Mouse (Mus musculus) CH12.LX (cell line): ENCODE measurements around the gene Slc9a2. TPM values are rescaled to one million over a fixed set of nuclear protein-coding genes. Genes with fewer than 3 reads are reported as not detected.

Source experiments
- DNase-seq: peaks from one replicate; pipeline ENCODE4 v3.0.0-alpha.2; 2013; ENCODE audit errors: extremely low read depth
- H3K27ac ChIP-seq: 2 replicates; pipeline ENCODE4 v1.5.1; 2012; ENCODE audit warnings: low read depth, mild to moderate bottlenecking, control low read depth, moderate library complexity; ENCODE audit not compliant: insufficient read depth
- H3K27me3 ChIP-seq: replicated peaks from 2 replicates; pipeline ENCODE3; 2012; ENCODE audit warnings: inconsistent platforms
- H3K36me3 ChIP-seq, 2 experiments: replicated peaks in 1 of 2; 2 replicates each; pipeline versions ENCODE3 to v1.6.1; 2012; ENCODE audit warnings: inconsistent platforms in 1 of 2, low read length in 1 of 2, mild to moderate bottlenecking in 1 of 2, mixed read lengths in 1 of 2, moderate library complexity in 1 of 2; ENCODE audit not compliant: control insufficient read depth in 1 of 2, insufficient read depth in 1 of 2
- H3K4me1 ChIP-seq, 2 experiments: 2 replicates each; pipeline ENCODE4 v1.6.1; 2012; ENCODE audit warnings: inconsistent platforms in 1 of 2, moderate library complexity in 1 of 2; ENCODE audit not compliant: insufficient read depth in 2 of 2, control insufficient read depth in 1 of 2
- H3K4me2 ChIP-seq: 2 replicates; pipeline ENCODE4 v1.6.1; 2012; ENCODE audit warnings: low read depth, mild to moderate bottlenecking, control low read depth; ENCODE audit not compliant: poor library complexity, insufficient read depth, severe bottlenecking
- H3K4me3 ChIP-seq, 3 experiments: fragments of 150-350 bp in 1 of 3; sonication (generic) in 1 of 3; replicated peaks in 1 of 3; 2 replicates each; pipeline versions ENCODE3 to v1.5.1; 2011 to 2012; ENCODE audit warnings: low read depth in 2 of 3, low read length in 2 of 3, mild to moderate bottlenecking in 2 of 3, moderate library complexity in 2 of 3, control low read depth in 1 of 3, improper control_type of control experiment in 1 of 3, inconsistent platforms in 1 of 3, mixed read lengths in 1 of 3; ENCODE audit not compliant: poor library complexity in 1 of 3
- H3K79me2 ChIP-seq: replicated peaks from 2 replicates; pipeline ENCODE4 v1.6.1; 2012; ENCODE audit warnings: mild to moderate bottlenecking, moderate library complexity; ENCODE audit not compliant: control insufficient read depth, poor library complexity, insufficient read depth, severe bottlenecking; ENCODE audit errors: extremely low read depth
- H3K9ac ChIP-seq: 2 replicates; pipeline ENCODE4 v1.6.1; 2012; ENCODE audit warnings: low read depth, mild to moderate bottlenecking, control low read depth, moderate library complexity; ENCODE audit not compliant: insufficient read depth
- H3K9me3 ChIP-seq: replicated peaks from 2 replicates; pipeline ENCODE3; 2012; ENCODE audit warnings: low read length, inconsistent platforms, mixed read lengths
- BHLHE40 ChIP-seq: IDR thresholded peaks from 2 replicates; pipeline ENCODE4 v1.6.1; 2011; ENCODE audit warnings: mild to moderate bottlenecking, low read depth, low read length, improper control_type of control experiment
- CHD1 ChIP-seq: IDR thresholded peaks from 2 replicates; pipeline ENCODE4 v1.6.1; 2012; ENCODE audit warnings: low read depth, low read length, improper control_type of control experiment, inconsistent platforms
- E2F4 ChIP-seq: IDR thresholded peaks from 2 replicates; pipeline ENCODE4 v1.6.1; 2011; ENCODE audit warnings: low read depth, low read length, improper control_type of control experiment; ENCODE audit not compliant: insufficient replicate concordance
- EP300 ChIP-seq: IDR thresholded peaks from 2 replicates; pipeline ENCODE4 v1.6.1; 2011; ENCODE audit warnings: low read length, improper control_type of control experiment
- ETS1 ChIP-seq: conservative IDR thresholded peaks from 2 replicates; pipeline ENCODE4 v1.6.1; 2012; ENCODE audit warnings: low read depth, mild to moderate bottlenecking, inconsistent platforms, low read length, improper control_type of control experiment, moderate library complexity
- HCFC1 ChIP-seq: IDR thresholded peaks from 2 replicates; pipeline ENCODE4 v1.6.1; 2012; ENCODE audit warnings: low read depth, mild to moderate bottlenecking, inconsistent platforms, low read length, improper control_type of control experiment
- IRF4 ChIP-seq: IDR thresholded peaks from 2 replicates; pipeline ENCODE4 v1.6.1; 2014; ENCODE audit warnings: low read depth, mild to moderate bottlenecking, inconsistent platforms, low read length, improper control_type of control experiment
- JUN ChIP-seq: IDR thresholded peaks from 2 replicates; pipeline ENCODE4 v1.6.1; 2011; ENCODE audit warnings: low read depth, mild to moderate bottlenecking, low read length, improper control_type of control experiment, moderate library complexity; ENCODE audit not compliant: insufficient read depth
- JUND ChIP-seq: conservative IDR thresholded peaks from 2 replicates; pipeline ENCODE4 v1.6.1; 2011; ENCODE audit warnings: low read depth, low read length, improper control_type of control experiment
- KAT2A ChIP-seq: IDR thresholded peaks from 2 replicates; pipeline ENCODE4 v1.6.1; 2012; ENCODE audit warnings: low read length, improper control_type of control experiment, inconsistent platforms; ENCODE audit not compliant: insufficient replicate concordance
- MAFK ChIP-seq: IDR thresholded peaks from 2 replicates; pipeline ENCODE4 v1.6.1; 2011; ENCODE audit warnings: low read length, improper control_type of control experiment; ENCODE audit not compliant: insufficient replicate concordance
- MAX ChIP-seq: IDR thresholded peaks from 2 replicates; pipeline ENCODE4 v1.6.1; 2011; ENCODE audit warnings: low read length, improper control_type of control experiment
- MAZ ChIP-seq: IDR thresholded peaks from 2 replicates; pipeline ENCODE4 v1.6.1; 2012; ENCODE audit warnings: low read depth, mild to moderate bottlenecking, inconsistent platforms, low read length, improper control_type of control experiment, moderate library complexity
- MEF2A ChIP-seq: IDR thresholded peaks from 2 replicates; pipeline ENCODE4 v1.6.1; 2014; ENCODE audit warnings: low read depth, mild to moderate bottlenecking, inconsistent platforms, low read length, improper control_type of control experiment, borderline replicate concordance
- MXI1 ChIP-seq: IDR thresholded peaks from 2 replicates; pipeline ENCODE4 v1.6.1; 2011; ENCODE audit warnings: mild to moderate bottlenecking, low read depth, low read length, improper control_type of control experiment
- PAX5 ChIP-seq: IDR thresholded peaks from 2 replicates; pipeline ENCODE4 v1.6.1; 2012; ENCODE audit warnings: low read length, inconsistent platforms, mixed read lengths
- POLR2A ChIP-seq: IDR thresholded peaks from 2 replicates; pipeline ENCODE4 v1.6.1; 2011; ENCODE audit warnings: low read depth, mild to moderate bottlenecking, improper control_type of control experiment, low read length
- POLR2AphosphoS2 ChIP-seq: IDR thresholded peaks from 2 replicates; pipeline ENCODE4 v1.6.1; 2011; ENCODE audit warnings: low read depth, low read length, improper control_type of control experiment
- RAD21 ChIP-seq: IDR thresholded peaks from 2 replicates; pipeline ENCODE4 v1.6.1; 2011; ENCODE audit warnings: low read depth, mild to moderate bottlenecking, low read length, improper control_type of control experiment, moderate library complexity
- SIN3A ChIP-seq: IDR thresholded peaks from 2 replicates; pipeline ENCODE4 v1.6.1; 2012; ENCODE audit warnings: low read length, improper control_type of control experiment, inconsistent platforms
- TBP ChIP-seq: conservative IDR thresholded peaks from 2 replicates; pipeline ENCODE4 v1.6.1; 2011; ENCODE audit warnings: low read depth, low read length, improper control_type of control experiment
- TCF12 ChIP-seq: IDR thresholded peaks from 2 replicates; pipeline ENCODE4 v1.6.1; 2014; ENCODE audit warnings: low read depth, mild to moderate bottlenecking, inconsistent platforms, low read length, improper control_type of control experiment
- USF1 ChIP-seq: IDR thresholded peaks from 2 replicates; pipeline ENCODE4 v1.6.1; 2014; ENCODE audit warnings: low read depth, mild to moderate bottlenecking, inconsistent platforms, low read length, improper control_type of control experiment
- USF2 ChIP-seq: conservative IDR thresholded peaks from 2 replicates; pipeline ENCODE4 v1.6.1; 2011; ENCODE audit warnings: low read depth, low read length, improper control_type of control experiment
- ZC3H11A ChIP-seq: IDR thresholded peaks from 2 replicates; pipeline ENCODE4 v1.6.1; 2012; ENCODE audit warnings: low read depth, mild to moderate bottlenecking, inconsistent platforms, low read length, improper control_type of control experiment
- ZKSCAN1 ChIP-seq: IDR thresholded peaks from 2 replicates; pipeline ENCODE4 v1.6.1; 2012; ENCODE audit warnings: low read depth, inconsistent platforms, low read length, improper control_type of control experiment, borderline replicate concordance
- ZMIZ1 ChIP-seq: IDR thresholded peaks from 2 replicates; pipeline ENCODE4 v1.6.1; 2012; ENCODE audit warnings: low read depth, mild to moderate bottlenecking, inconsistent platforms, low read length, improper control_type of control experiment
- dilution Hi-C: fragments of 300-500 bp; cut with MboI; formaldehyde crosslinking; loops from 2 replicates; pipeline ENCODE4 v1.14.3; 2020; ENCODE audit warnings: low sequenced_read_pairs; ENCODE audit not compliant: extremely low pct_unique_long_range_greater_than_20kb, extremely low pct_ligation_motif_present
- in situ Hi-C: fragments of 300-500 bp; cut with MboI; formaldehyde crosslinking; loops from 3 replicates; pipeline ENCODE4 v1.14.3; 2019; ENCODE audit warnings: low sequenced_read_pairs, low pct_ligation_motif_present, low pct_unique_long_range_greater_than_20kb, mixed read lengths
- polyA plus RNA-seq: library from polyadenylated mRNA; unstranded; fragments of >175 nt; gene quantifications from 2 replicates; pipeline ENCODE4 v1.2.1, GENCODE M21; 2012; ENCODE audit warnings: low read depth; ENCODE audit not compliant: insufficient read length
- total RNA-seq, 2 experiments: library from RNA; depleted of rRNA; stranded (reverse); fragments of 300-350 nt in 1 of 2; fragments of >200 nt in 1 of 2; gene quantifications; 2 replicates each; pipeline ENCODE4 v1.2.3; 2012 to 2014

The Slc9a2 gene
- total and polyA plus RNA-seq, 3 experiments: not detected

DNA sequence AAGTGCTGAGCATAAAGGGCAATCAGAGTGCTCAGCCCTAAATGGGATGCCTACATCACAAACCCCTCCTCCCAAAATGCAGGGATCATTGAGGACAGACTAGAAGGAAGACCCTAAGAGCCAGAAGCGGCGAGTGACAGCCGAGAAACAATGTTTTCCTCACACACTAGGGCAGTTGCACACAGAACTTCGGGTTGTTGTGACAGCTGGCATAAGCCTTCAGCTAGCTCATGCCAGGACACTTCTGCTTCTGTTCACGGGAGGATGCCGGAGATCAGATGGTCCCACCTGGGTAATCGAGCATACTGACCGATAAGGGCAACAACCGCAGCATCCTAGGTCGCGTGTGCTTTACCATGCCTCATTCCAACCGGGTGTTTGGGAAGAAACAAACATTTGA lies 123.7 kb downstream of the Slc9a2 start:
- no peaks in the 10 kb centered on the region for H3K4me1 ChIP-seq
- in situ Hi-C loops: no loop called here
- dilution Hi-C loops: no loop called here

GRCm38 (mm10) chr1:40805351-40805750 lies 125.0 kb downstream of the Slc9a2 start, which contains the start of gene Tmem182:
Gene Tmem182 (plus strand): TSS chr1:40805601.
- DNase-seq: no peak
- Histone ChIP-seq H3K9me3 (peaks cover 51% of the 10 kb centered on the region), H3K79me2 (no peaks in the 10 kb centered on the region), H3K27me3 (no peaks in the 10 kb centered on the region), H3K36me3 (no peaks in the 10 kb centered on the region), H3K9ac (no peak within 1 kb of the TSS), H3K27ac (no peak within 1 kb of the TSS), H3K4me3 (no peak within 1 kb of the TSS)
- in situ Hi-C loops: no loop called here
- dilution Hi-C loops: no loop called here
- no peak for TF ChIP-seq CHD1
- no peak for TF ChIP-seq USF1
- no peak for TF ChIP-seq TBP
- no peak for TF ChIP-seq SIN3A
- no peak for TF ChIP-seq IRF4
- TF ChIP-seq MAX: no peak
- TF ChIP-seq ZKSCAN1: no peak
- TF ChIP-seq MAFK: no peak
- TF ChIP-seq USF2: no peak
- TF ChIP-seq E2F4: no peak
- no peak for TF ChIP-seq JUND
- no peak for TF ChIP-seq PAX5
- TF ChIP-seq POLR2A: no peak
- TF ChIP-seq, all 38 proteins: peak for 0
- H3K4me2 ChIP-seq: no peak within 1 kb of the TSS
- no peaks in the 10 kb centered on the region for H3K4me1 ChIP-seq

More for the DNA sequence above, 123.7 kb downstream of the Slc9a2 start:
- Histone ChIP-seq H3K27ac (no peak overlapping the region), H3K36me3 (no peaks in the 10 kb centered on the region), H3K4me3 (no peak overlapping the region), H3K9me3 (peaks cover 54% of the 10 kb centered on the region)
- no peak for DNase-seq
- TF ChIP-seq ZMIZ1 (no peak), JUN (no peak), KAT2A (no peak), TCF12 (no peak), MAZ (no peak), ZC3H11A (no peak), RAD21 (no peak), TBP (no peak), BHLHE40 (no peak), MAX (no peak), EP300 (no peak), ETS1 (no peak), MXI1 (no peak), E2F4 (no peak), HCFC1 (no peak), MEF2A (no peak), POLR2AphosphoS2 (no peak)
- TF ChIP-seq, all 38 proteins: peak for 0
- Histone ChIP-seq H3K27me3 (no peaks in the 10 kb centered on the region), H3K4me2 (no peak overlapping the region), H3K9ac (no peak overlapping the region), H3K79me2 (no peaks in the 10 kb centered on the region)
